Mouse (Mus musculus) lung, embryonic 14.5 days (tissue): ENCODE measurements around the gene Ahnak2. TPM values are rescaled to one million over a fixed set of nuclear protein-coding genes. Genes with fewer than 3 reads are reported as not detected.

Experiments used
- ATAC-seq: fragments of 200-750 bp; cut with Nextera tagmentation; 2 replicates; pipeline ENCODE4 v1.8.0; 2017; ENCODE audit warnings: mild to moderate bottlenecking, moderate TSS enrichment, moderate library complexity; ENCODE audit not compliant: insufficient read depth
- DNase-seq: peaks from one replicate; pipeline ENCODE4 v3.0.0-alpha.2; 2015
- H3K27ac ChIP-seq: fragments of 300-500 bp; sonication (generic); 2 replicates; pipeline ENCODE4 v1.5.1; 2014; ENCODE audit warnings: low read depth, mild to moderate bottlenecking, moderate library complexity
- H3K27me3 ChIP-seq: fragments of 300-500 bp; sonication (generic); 2 replicates; pipeline ENCODE4 v1.6.1; 2014; ENCODE audit warnings: low read length, control low read depth; ENCODE audit not compliant: insufficient read depth
- H3K36me3 ChIP-seq: fragments of 300-500 bp; sonication (generic); 2 replicates; pipeline ENCODE4 v1.6.1; 2014; ENCODE audit warnings: control low read depth; ENCODE audit not compliant: insufficient read depth
- H3K4me1 ChIP-seq: fragments of 300-500 bp; sonication (generic); 2 replicates; pipeline ENCODE4 v1.6.1; 2014; ENCODE audit warnings: antibody characterized with exemption, control low read depth; ENCODE audit not compliant: insufficient read depth
- H3K4me2 ChIP-seq: fragments of 300-500 bp; sonication (generic); 2 replicates; pipeline ENCODE4 v1.6.1; 2014; ENCODE audit warnings: mild to moderate bottlenecking
- H3K4me3 ChIP-seq: fragments of 300-500 bp; sonication (generic); 2 replicates; pipeline ENCODE4 v1.5.1; 2014; ENCODE audit warnings: low read depth, low read length
- H3K9ac ChIP-seq: fragments of 300-500 bp; sonication (generic); 2 replicates; pipeline ENCODE4 v1.6.1; 2014
- H3K9me3 ChIP-seq: fragments of 300-500 bp; sonication (generic); 2 replicates; pipeline ENCODE4 v1.6.1; 2016; ENCODE audit warnings: low read depth, low read length, control low read depth
- CTCF ChIP-seq: IDR thresholded peaks from 2 replicates; pipeline ENCODE4 v1.5.1; 2016; ENCODE audit warnings: antibody characterized with exemption, low read depth
- WGBS: fragments of 180-500 bp; shearing (Covaris S2); extraction: QIAGEN DNeasy Blood & Tissue Kit; methylation state at CpG from one replicate; pipeline ENCODE4 v1.1.7; 2014; 5-methylcytosine and 5-hydroxymethylcytosine counted together
- polyA plus RNA-seq: library from polyadenylated mRNA; unstranded; fragments of >200 nt; fragmentation: Nextera tagmentation; extraction: Ambion mirVana; gene quantifications from 2 replicates; pipeline ENCODE4 v1.2.1, GENCODE M21; 2014

The Ahnak2 gene
- polyA plus RNA-seq, 1 experiment from 2014 or later, result 0.61 TPM

- ATAC-seq, result peak; percentile 35; the same call in 1 of the 2 replicates
These were observed 55.5 kb downstream of the Ahnak2 start for GRCm38 (mm10) chr12:112746808-112747605.

GRCm38 (mm10) chr12:112746461-112746807 is 56.0 kb downstream of the Ahnak2 start:
- DNase-seq (no peak), ATAC-seq (peak; percentile 2; the same call in 1 of the 2 replicates)
- Histone ChIP-seq H3K4me3 (no peak overlapping the region), H3K4me1 (no peaks in the 10 kb centered on the region), H3K27me3 (no peaks in the 10 kb centered on the region), H3K9me3 (no peaks in the 10 kb centered on the region), H3K27ac (no peak overlapping the region), H3K36me3 (peaks cover 22% of the 10 kb centered on the region), H3K9ac (no peak overlapping the region), H3K4me2 (no peak overlapping the region)
- TF ChIP-seq CTCF, result no peak
- 71% methylated on average over 4 of the region's 4 CpGs for WGBS

More at GRCm38 (mm10) chr12:112746808-112747605, 55.5 kb downstream of the Ahnak2 start:
- Histone ChIP-seq H3K27me3 (no peaks in the 10 kb centered on the region), H3K9me3 (no peaks in the 10 kb centered on the region), H3K4me1 (no peaks in the 10 kb centered on the region), H3K4me2 (0 out of 2 replicates have a peak overlapping the region, but pooled peaks have one; percentile 23), H3K4me3 (no peak overlapping the region), H3K36me3 (peaks cover 22% of the 10 kb centered on the region), H3K9ac (peak overlapping the region; percentile 9; the same call in 1 of the 2 replicates), H3K27ac (no peak overlapping the region; the same call in 1 of the 2 replicates)
- peak; percentile 90 for DNase-seq
- 27% methylated on average over 10 of the region's 10 CpGs for WGBS
- TF ChIP-seq CTCF, result peak; percentile 80

GRCm38 (mm10) chr12:112745716-112746115 is 56.7 kb downstream of the Ahnak2 start:
- no peak for TF ChIP-seq CTCF
- Histone ChIP-seq H3K27me3 (no peaks in the 10 kb centered on the region), H3K4me2 (no peak overlapping the region), H3K27ac (no peak overlapping the region), H3K36me3 (peaks cover 25% of the 10 kb centered on the region), H3K4me1 (no peaks in the 10 kb centered on the region), H3K9me3 (no peaks in the 10 kb centered on the region), H3K4me3 (no peak overlapping the region), H3K9ac (no peak overlapping the region)
- DNase-seq (no peak), ATAC-seq (no peak)
- 81% methylated on average over 10 of the region's 10 CpGs for WGBS

GRCm38 (mm10) chr12:112744891-112745580 is 57.4 kb downstream of the Ahnak2 start:
- peak overlapping the region; percentile 23; the same call in 1 of the 2 replicates for H3K9ac ChIP-seq
- no peaks in the 10 kb centered on the region for H3K27me3 ChIP-seq

GRCm38 (mm10) chr12:112744211-112744610 is 58.2 kb downstream of the Ahnak2 start:
- no peaks in the 10 kb centered on the region for H3K4me1 ChIP-seq
- no peaks in the 10 kb centered on the region for H3K27me3 ChIP-seq
- peak overlapping the region; percentile 20; the same call in 1 of the 2 replicates for H3K9ac ChIP-seq
- ATAC-seq, result no peak
- H3K36me3 ChIP-seq, result peaks cover 40% of the 10 kb centered on the region
- 72% methylated on average over 11 of the region's 11 CpGs for WGBS
- no peak for DNase-seq
- H3K4me2 ChIP-seq, result no peak overlapping the region
- H3K27ac ChIP-seq, result no peak overlapping the region
- H3K4me3 ChIP-seq, result no peak overlapping the region
- H3K9me3 ChIP-seq, result no peaks in the 10 kb centered on the region
- no peak for TF ChIP-seq CTCF

More at GRCm38 (mm10) chr12:112744891-112745580, 57.4 kb downstream of the Ahnak2 start:
- TF ChIP-seq CTCF, result no peak
- no peaks in the 10 kb centered on the region for H3K9me3 ChIP-seq
- 77% methylated on average over 10 of the region's 10 CpGs for WGBS
- H3K27ac ChIP-seq, result no peak overlapping the region
- H3K4me2 ChIP-seq, result no peak overlapping the region
- no peak for ATAC-seq
- no peak overlapping the region for H3K4me3 ChIP-seq
- H3K4me1 ChIP-seq, result no peaks in the 10 kb centered on the region
- peaks cover 32% of the 10 kb centered on the region for H3K36me3 ChIP-seq
- DNase-seq, result peak; percentile 30

- no peaks in the 10 kb centered on the region for H3K9me3 ChIP-seq
- no peaks in the 10 kb centered on the region for H3K27me3 ChIP-seq
- 0 out of 2 replicates have a peak overlapping the region, but pooled peaks have one; percentile 6 for H3K9ac ChIP-seq
- no peak overlapping the region for H3K4me3 ChIP-seq
- WGBS, result 43% methylated on average over 25 of the region's 25 CpGs
- TF ChIP-seq CTCF, result peak; percentile 92
- H3K36me3 ChIP-seq, result peaks cover 48% of the 10 kb centered on the region
- ATAC-seq (peak; percentile 80), DNase-seq (peak; percentile 93)
- peak overlapping the region; percentile 5; the same call in 1 of the 2 replicates for H3K27ac ChIP-seq
- H3K4me1 ChIP-seq, result no peaks in the 10 kb centered on the region
- H3K4me2 ChIP-seq, result no peak overlapping the region
These were observed 59.1 kb downstream of the Ahnak2 start for GRCm38 (mm10) chr12:112743168-112743975.
